Mouse (Mus musculus) thymus, adult 2 months (tissue): ENCODE results near the gene Dmwd. TPM values are rescaled to one million over a fixed set of nuclear protein-coding genes. Genes with fewer than 3 reads are reported as not detected.

Experiments
- DNase-seq: peaks from one replicate; pipeline ENCODE4 v3.0.0; 2021
- H3K27ac ChIP-seq: fragments of 200-500 bp; 2 replicates; pipeline ENCODE4 v1.5.1; 2012; ENCODE audit warnings: low read length, control low read depth; ENCODE audit not compliant: control insufficient read depth, insufficient read depth
- H3K27me3 ChIP-seq: fragments of 200-500 bp; 2 replicates; pipeline ENCODE4 v1.6.1; 2012; ENCODE audit warnings: mild to moderate bottlenecking, low read length, moderate library complexity, mixed read lengths; ENCODE audit not compliant: control insufficient read depth, insufficient read depth
- H3K36me3 ChIP-seq: fragments of 200-500 bp; 2 replicates; pipeline ENCODE4 v1.6.1; 2012; ENCODE audit warnings: mild to moderate bottlenecking, low read length, moderate library complexity; ENCODE audit not compliant: control insufficient read depth, insufficient read depth
- H3K4me1 ChIP-seq: fragments of 200-500 bp; replicated peaks from 2 replicates; pipeline ENCODE4 v1.6.1; 2012; ENCODE audit warnings: low read length; ENCODE audit not compliant: control insufficient read depth, insufficient read depth
- H3K4me3 ChIP-seq: fragments of 200-500 bp; 2 replicates; pipeline ENCODE4 v1.5.1; 2012; ENCODE audit warnings: mild to moderate bottlenecking, low read length, control low read depth, moderate library complexity; ENCODE audit not compliant: control insufficient read depth, insufficient read depth
- CTCF ChIP-seq: fragments of 200-500 bp; IDR thresholded peaks from 2 replicates; pipeline ENCODE4 v1.5.1; 2012; ENCODE audit warnings: mild to moderate bottlenecking, control low read depth, low read length, moderate library complexity, borderline replicate concordance; ENCODE audit not compliant: control insufficient read depth, poor library complexity, insufficient read depth; ENCODE audit errors: extremely low read depth
- POLR2A ChIP-seq: fragments of 200-500 bp; IDR thresholded peaks from 2 replicates; pipeline ENCODE4 v1.6.1; 2012; ENCODE audit warnings: mild to moderate bottlenecking, low read length, control low read depth, moderate library complexity; ENCODE audit not compliant: control insufficient read depth, poor library complexity, insufficient read depth; ENCODE audit errors: extremely low read depth
- WGBS: fragments of 180-500 bp; shearing (Covaris S2); methylation state at CpG from one replicate; pipeline ENCODE4 v1.1.7; 2018; 5-methylcytosine and 5-hydroxymethylcytosine counted together
- polyA plus RNA-seq: library from polyadenylated mRNA; depleted of rRNA; stranded (reverse); fragments of >200 nt; gene quantifications from 2 replicates; pipeline ENCODE4 v1.2.3, GENCODE M21; 2012

Dmwd gene
- polyA plus RNA-seq, 1 experiment: 55.6 TPM

GRCm38 (mm10) chr7:19084277-19084771, 8.3 kb downstream of the Dmwd start:
- Histone ChIP-seq H3K27ac (no peak overlapping the region), H3K36me3 (no peaks in the 10 kb centered on the region), H3K27me3 (no peaks in the 10 kb centered on the region; the same call in 1 of the 2 replicates), H3K4me1 (no peaks in the 10 kb centered on the region), H3K4me3 (no peak overlapping the region)
- TF ChIP-seq CTCF: no peak
- TF ChIP-seq POLR2A: no peak
- DNase-seq: no peak
- WGBS: 6% methylated on average over 6 of the region's 6 CpGs

GRCm38 (mm10) chr7:19084921-19085473, 9.0 kb downstream of the Dmwd start:
- H3K27ac ChIP-seq: no peak overlapping the region
- no peak overlapping the region for H3K4me3 ChIP-seq
- WGBS: 24% methylated on average over 9 of the region's 9 CpGs
- no peak for DNase-seq
- no peaks in the 10 kb centered on the region for H3K36me3 ChIP-seq
- no peaks in the 10 kb centered on the region for H3K4me1 ChIP-seq
- H3K27me3 ChIP-seq: no peaks in the 10 kb centered on the region; the same call in 1 of the 2 replicates
- no peak for TF ChIP-seq POLR2A
- no peak for TF ChIP-seq CTCF

- H3K27ac ChIP-seq: no peak overlapping the region
- H3K27me3 ChIP-seq: no peaks in the 10 kb centered on the region; the same call in 1 of the 2 replicates
- no peaks in the 10 kb centered on the region for H3K4me1 ChIP-seq
- TF ChIP-seq POLR2A: no peak
- TF ChIP-seq CTCF: no peak
- 8% methylated on average over 6 of the region's 6 CpGs for WGBS
- H3K36me3 ChIP-seq: no peaks in the 10 kb centered on the region
- no peak overlapping the region for H3K4me3 ChIP-seq
- DNase-seq: no peak
These were observed 9.5 kb downstream of the Dmwd start for GRCm38 (mm10) chr7:19085495-19085894.

GRCm38 (mm10) chr7:19086042-19086441, 10.0 kb downstream of the Dmwd start:
- H3K27me3 ChIP-seq: no peaks in the 10 kb centered on the region; the same call in 1 of the 2 replicates
- WGBS: 6% methylated on average over 14 of the region's 14 CpGs
- no peak for DNase-seq
- no peaks in the 10 kb centered on the region for H3K36me3 ChIP-seq
- no peak overlapping the region for H3K4me3 ChIP-seq
- H3K27ac ChIP-seq: no peak overlapping the region; the same call in 1 of the 2 replicates
- H3K4me1 ChIP-seq: no peaks in the 10 kb centered on the region
- TF ChIP-seq CTCF (no peak), POLR2A (no peak)

GRCm38 (mm10) chr7:19086760-19087159, 10.7 kb downstream of the Dmwd start:
- TF ChIP-seq CTCF (no peak), POLR2A (no peak)
- Histone ChIP-seq H3K36me3 (no peaks in the 10 kb centered on the region), H3K4me1 (no peaks in the 10 kb centered on the region), H3K27me3 (no peaks in the 10 kb centered on the region; the same call in 1 of the 2 replicates), H3K4me3 (no peak overlapping the region), H3K27ac (no peak overlapping the region)
- DNase-seq: no peak
- 81% methylated on average over 18 of the region's 18 CpGs for whole genome bisulfite sequencing

GRCm38 (mm10) chr7:19088813-19089212, 12.8 kb downstream of the Dmwd start:
- Histone ChIP-seq H3K27ac (no peak overlapping the region), H3K27me3 (peaks cover 7% of the 10 kb centered on the region; the same call in 1 of the 2 replicates), H3K36me3 (no peaks in the 10 kb centered on the region), H3K4me1 (peaks cover 12% of the 10 kb centered on the region), H3K4me3 (no peak overlapping the region)
- TF ChIP-seq POLR2A (no peak), CTCF (peak; percentile 93)
- 22% methylated on average over 10 of the region's 10 CpGs for WGBS
- peak; percentile 75 for DNase-seq

- H3K4me1 ChIP-seq: peaks cover 26% of the 10 kb centered on the region
- TF ChIP-seq CTCF (no peak), POLR2A (no peak)
- 78% methylated on average over 17 of the region's 17 CpGs for WGBS
These were observed 15.9 kb downstream of the Dmwd start for GRCm38 (mm10) chr7:19091913-19092312.

More at GRCm38 (mm10) chr7:19091913-19092312, 15.9 kb downstream of the Dmwd start:
- Histone ChIP-seq H3K27me3 (peaks cover 18% of the 10 kb centered on the region), H3K36me3 (no peaks in the 10 kb centered on the region), H3K27ac (no peak overlapping the region), H3K4me3 (no peak overlapping the region)
- DNase-seq: no peak
